Comparison of ENCODE assay signal across 10 mouse cellular contexts in genomic region chr16:87741034-87741715, GRCm38 (mm10).
"Had no signal": no experiment of that assay in that cellular context is flagged by ENCODE, and none has a peak within 500 bp of the region (broad histone marks: within the 10 kb centered on the region; RNA-seq: fewer than 3 reads in every experiment).

No protein-coding gene starts in this region.

- H3K36me3 ChIP-seq: limb, embryonic 15.5 days; midbrain, embryonic 10.5 days; neural tube, embryonic 13.5 days had no signal

- H3K4me3 ChIP-seq: limb, embryonic 15.5 days; midbrain, embryonic 10.5 days; neural tube, embryonic 13.5 days had no signal

- H3K9ac ChIP-seq: limb, embryonic 15.5 days; lung, embryonic 14.5 days; neural tube, embryonic 13.5 days had no signal

- H3K4me1 ChIP-seq: neural tube, embryonic 13.5 days had no signal

- H3K27me3 ChIP-seq: limb, embryonic 15.5 days; neural tube, embryonic 13.5 days had no signal

- H3K27ac ChIP-seq: limb, embryonic 15.5 days; midbrain, embryonic 10.5 days; neural tube, embryonic 13.5 days had no signal

- H3K4me2 ChIP-seq: limb, embryonic 15.5 days; lung, embryonic 14.5 days; neural tube, embryonic 13.5 days had no signal

- DNase-seq: kidney, adult 8-10 months; layer of hippocampus, adult 9-11 months; layer of hippocampus, postnatal 36 days; lung, embryonic 14.5 days; lung, postnatal 10 days; right cerebral cortex, postnatal 14 days had no signal

- ATAC-seq: midbrain, embryonic 16.5 days had no signal

- H3K9me3 ChIP-seq: limb, embryonic 15.5 days; midbrain, embryonic 10.5 days; neural tube, embryonic 13.5 days had no signal
